Mouse (Mus musculus): ENCODE measurements around the gene Samd4. TPM values are rescaled to one million over a fixed set of nuclear protein-coding genes. Genes with fewer than 3 reads are reported as not detected.

Samd4 gene
- total RNA-seq, 2 experiments from 2014 or later = 10.9 to 11.2 TPM

- no peak for DNase-seq (ENCODE audit: low spot score in 2 of 2)
Observed at GRCm38 (mm10) chr14:47058969-47059368, 176.3 kb downstream of the Samd4 start.

- DNase-seq (ENCODE audit: low spot score in 2 of 2) = no peak
Observed at GRCm38 (mm10) chr14:47065067-47065466, 182.4 kb downstream of the Samd4 start.

- DNase-seq (ENCODE audit: low spot score in 2 of 2) = no peak
Observed at GRCm38 (mm10) chr14:47066901-47067300, 184.2 kb downstream of the Samd4 start.

GRCm38 (mm10) chr14:47074045-47074666 lies 191.5 kb downstream of the Samd4 start:
- DNase-seq (ENCODE audit: low spot score in 2 of 2) = no peak

- no peak for DNase-seq (ENCODE audit: low spot score in 2 of 2)
Observed at GRCm38 (mm10) chr14:47075010-47075677, 192.5 kb downstream of the Samd4 start.

- no peak for DNase-seq (ENCODE audit: low spot score in 2 of 2)
Observed at GRCm38 (mm10) chr14:47075856-47076255, 193.2 kb downstream of the Samd4 start.

GRCm38 (mm10) chr14:47076956-47077575 lies 194.4 kb downstream of the Samd4 start:
- no peak for DNase-seq (ENCODE audit: low spot score in 2 of 2)

GRCm38 (mm10) chr14:47077576-47077970 lies 194.9 kb downstream of the Samd4 start:
- no peak for DNase-seq (ENCODE audit: low spot score in 2 of 2)

- DNase-seq (ENCODE audit: low spot score in 2 of 2) = no peak
Observed at GRCm38 (mm10) chr14:47079911-47080310, 197.3 kb downstream of the Samd4 start.

- DNase-seq (ENCODE audit: low spot score in 2 of 2) = no peak
Observed at GRCm38 (mm10) chr14:47083311-47083710, 200.7 kb downstream of the Samd4 start.

- no peak for DNase-seq (ENCODE audit: low spot score in 2 of 2)
Observed at GRCm38 (mm10) chr14:47083838-47084237, 201.2 kb downstream of the Samd4 start.

- DNase-seq (ENCODE audit: low spot score in 2 of 2) = no peak
Observed at GRCm38 (mm10) chr14:47084686-47085085, 202.0 kb downstream of the Samd4 start.

- DNase-seq (ENCODE audit: low spot score in 2 of 2) = no peak
Observed at GRCm38 (mm10) chr14:47086123-47086522, 203.5 kb downstream of the Samd4 start.

- DNase-seq (ENCODE audit: low spot score in 2 of 2) = peak; percentile 64 to 70
Observed at GRCm38 (mm10) chr14:47086743-47087142, 204.1 kb downstream of the Samd4 start.

GRCm38 (mm10) chr14:47087182-47087581 lies 204.5 kb downstream of the Samd4 start:
- peak; percentile 76 to 77 for DNase-seq (ENCODE audit: low spot score in 2 of 2)

GRCm38 (mm10) chr14:47087669-47088250 lies 205.1 kb downstream of the Samd4 start:
- no peak for DNase-seq (ENCODE audit: low spot score in 2 of 2)

- no peak for DNase-seq (ENCODE audit: low spot score in 2 of 2)
Observed at GRCm38 (mm10) chr14:47088339-47088738, 205.7 kb downstream of the Samd4 start.

GRCm38 (mm10) chr14:47089153-47089552 lies 206.5 kb downstream of the Samd4 start:
- DNase-seq (ENCODE audit: low spot score in 2 of 2) = no peak

- no peak for DNase-seq (ENCODE audit: low spot score in 2 of 2)
Observed at GRCm38 (mm10) chr14:47091908-47092307, 209.3 kb downstream of the Samd4 start.

- DNase-seq (ENCODE audit: low spot score in 2 of 2) = peak; percentile 26 to 47
Observed at GRCm38 (mm10) chr14:47093355-47093792, 210.7 kb downstream of the Samd4 start.

- no peak for DNase-seq (ENCODE audit: low spot score in 2 of 2)
Observed at GRCm38 (mm10) chr14:47095036-47095435, 212.4 kb downstream of the Samd4 start.

- DNase-seq (ENCODE audit: low spot score in 2 of 2) = peak; percentile 34 to 83
Observed at GRCm38 (mm10) chr14:47096357-47096756, 213.7 kb downstream of the Samd4 start.

All from layer of hippocampus, postnatal 14 days (tissue).